Mouse (Mus musculus) limb, embryonic 15.5 days (tissue): ENCODE results near the gene Inpp5b. TPM values are rescaled to one million over a fixed set of nuclear protein-coding genes. Genes with fewer than 3 reads are reported as not detected.
A peak's percentile ranks its signal among the peaks of the same experiment; 100 is the strongest.
"Not testable (repeated sequence)": the region's sequence is repeated elsewhere in the genome, so short reads cannot be mapped to it uniquely, and the experiment has no call there.

Experiments
- ATAC-seq: fragments of 200-750 bp; cut with Nextera tagmentation; 2 replicates; pipeline ENCODE4 v1.8.0; 2017; ENCODE audit warnings: low read depth, moderate TSS enrichment; ENCODE audit not compliant: insufficient number of reproducible peaks, low FRiP score, low TSS enrichment
- H3K27ac ChIP-seq: fragments of 300-500 bp; sonication (generic); 2 replicates; pipeline ENCODE4 v1.5.1; 2015; ENCODE audit warnings: moderate library complexity, mild to moderate bottlenecking, inconsistent platforms
- H3K27me3 ChIP-seq: fragments of 300-500 bp; sonication (generic); 2 replicates; pipeline ENCODE4 v1.6.1; 2015; ENCODE audit warnings: inconsistent platforms
- H3K36me3 ChIP-seq: fragments of 300-500 bp; sonication (generic); 2 replicates; pipeline ENCODE4 v1.6.1; 2015; ENCODE audit warnings: inconsistent platforms
- H3K4me1 ChIP-seq: fragments of 300-500 bp; sonication (generic); 2 replicates; pipeline ENCODE4 v1.6.1; 2015; ENCODE audit warnings: inconsistent platforms
- H3K4me2 ChIP-seq: fragments of 300-500 bp; sonication (generic); 2 replicates; pipeline ENCODE4 v1.6.1; 2015; ENCODE audit warnings: mild to moderate bottlenecking, inconsistent platforms
- H3K4me3 ChIP-seq: fragments of 300-500 bp; sonication (generic); 2 replicates; pipeline ENCODE4 v1.5.1; 2015; ENCODE audit warnings: mild to moderate bottlenecking, inconsistent platforms
- H3K9ac ChIP-seq: fragments of 300-500 bp; sonication (generic); 2 replicates; pipeline ENCODE4 v1.6.1; 2015; ENCODE audit warnings: inconsistent platforms
- H3K9me3 ChIP-seq: fragments of 300-500 bp; sonication (generic); 2 replicates; pipeline ENCODE4 v1.6.1; 2016; ENCODE audit warnings: inconsistent platforms
- WGBS: fragments of 180-500 bp; shearing (Covaris S2); methylation state at CpG from one replicate; pipeline ENCODE4 v1.1.7; 2015; 5-methylcytosine and 5-hydroxymethylcytosine counted together
- polyA plus RNA-seq: library from polyadenylated mRNA; unstranded; fragments of >200 nt; fragmentation: Nextera tagmentation; extraction: Ambion mirVana; gene quantifications from 2 replicates; pipeline ENCODE4 v1.2.1, GENCODE M21; 2015

Gene Inpp5b
- polyA plus RNA-seq, 1 experiment from 2014 or later = 31.0 TPM

- 3% methylated on average over 6 of the region's 6 CpGs for WGBS
- Histone ChIP-seq H3K9ac (no peak overlapping the region), H3K4me1 (peaks cover 77% of the 10 kb centered on the region), H3K36me3 (peaks cover 22% of the 10 kb centered on the region), H3K4me2 (peak overlapping the region; percentile 40), H3K27me3 (no peaks in the 10 kb centered on the region), H3K27ac (peak overlapping the region; percentile 88), H3K4me3 (peak overlapping the region; percentile 23), H3K9me3 (no peaks in the 10 kb centered on the region)
- ATAC-seq = no peak
Observed at GRCm38 (mm10) chr4:124703881-124704796, 37.5 kb upstream of the Inpp5b start.

GRCm38 (mm10) chr4:124704797-124705474, 36.7 kb upstream of the Inpp5b start:
- Histone ChIP-seq H3K4me2 (peak overlapping the region; percentile 40), H3K9ac (no peak overlapping the region), H3K4me1 (peaks cover 78% of the 10 kb centered on the region), H3K27me3 (no peaks in the 10 kb centered on the region), H3K27ac (peak overlapping the region; percentile 88), H3K4me3 (peak overlapping the region; percentile 23), H3K9me3 (no peaks in the 10 kb centered on the region), H3K36me3 (peaks cover 22% of the 10 kb centered on the region)
- ATAC-seq = no peak
- WGBS = 15% methylated on average over 11 of the region's 11 CpGs

GRCm38 (mm10) chr4:124705661-124706269, 35.9 kb upstream of the Inpp5b start:
- no peak overlapping the region for H3K4me2 ChIP-seq
- 81% methylated on average over 23 of the region's 23 CpGs for WGBS
- H3K27me3 ChIP-seq = no peaks in the 10 kb centered on the region
- peaks cover 22% of the 10 kb centered on the region for H3K36me3 ChIP-seq
- no peak for ATAC-seq
- peak overlapping the region; percentile 88 for H3K27ac ChIP-seq
- H3K9ac ChIP-seq = no peak overlapping the region
- H3K4me3 ChIP-seq = no peak overlapping the region
- H3K4me1 ChIP-seq = peaks cover 82% of the 10 kb centered on the region
- no peaks in the 10 kb centered on the region for H3K9me3 ChIP-seq

- ATAC-seq, H3K4me3 ChIP-seq, H3K9me3 ChIP-seq, H3K9ac ChIP-seq, H3K27me3 ChIP-seq, H3K4me2 ChIP-seq: not testable (repeated sequence)
- 82% methylated on average over 25 of the region's 25 CpGs for WGBS
- Histone ChIP-seq H3K4me1 (peaks cover 75% of the 10 kb centered on the region), H3K36me3 (peaks cover 22% of the 10 kb centered on the region), H3K27ac (peak overlapping the region; percentile 95)
Observed at GRCm38 (mm10) chr4:124707381-124708199, 34.1 kb upstream of the Inpp5b start.

- not testable (repeated sequence) for ATAC-seq, H3K4me3 ChIP-seq, H3K9me3 ChIP-seq, H3K9ac ChIP-seq, H3K27me3 ChIP-seq
- H3K36me3 ChIP-seq = peaks cover 22% of the 10 kb centered on the region
- peaks cover 72% of the 10 kb centered on the region for H3K4me1 ChIP-seq
- H3K27ac ChIP-seq = peak overlapping the region; percentile 95
- WGBS = 14% methylated on average over 1 of the region's 1 CpGs
- peak overlapping the region; percentile 51 for H3K4me2 ChIP-seq
Observed at GRCm38 (mm10) chr4:124708200-124708517, 33.5 kb upstream of the Inpp5b start.

GRCm38 (mm10) chr4:124708518-124709477, 32.9 kb upstream of the Inpp5b start:
- WGBS = 2% methylated on average over 41 of the region's 41 CpGs
- Histone ChIP-seq H3K27me3 (no peaks in the 10 kb centered on the region), H3K4me1 (peaks cover 66% of the 10 kb centered on the region)

GRCm38 (mm10) chr4:124709961-124710446, 31.6 kb upstream of the Inpp5b start:
- Histone ChIP-seq H3K9ac (0 out of 2 replicates have a peak overlapping the region, but pooled peaks have one; percentile 23), H3K4me1 (peaks cover 57% of the 10 kb centered on the region)

More at GRCm38 (mm10) chr4:124708518-124709477, 32.9 kb upstream of the Inpp5b start:
- peak; percentile 89 for ATAC-seq
- Histone ChIP-seq H3K36me3 (peaks cover 22% of the 10 kb centered on the region), H3K27ac (peak overlapping the region; percentile 95), H3K4me3 (peak overlapping the region; percentile 37), H3K4me2 (peak overlapping the region; percentile 51), H3K9ac (no peak overlapping the region), H3K9me3 (no peaks in the 10 kb centered on the region)

GRCm38 (mm10) chr4:124710776-124711291, 30.8 kb upstream of the Inpp5b start:
- no peak overlapping the region for H3K4me2 ChIP-seq

More at GRCm38 (mm10) chr4:124709961-124710446, 31.6 kb upstream of the Inpp5b start:
- H3K27ac ChIP-seq = peak overlapping the region; percentile 95
- peak overlapping the region; percentile 51 for H3K4me2 ChIP-seq
- no peaks in the 10 kb centered on the region for H3K9me3 ChIP-seq
- H3K4me3 ChIP-seq = peak overlapping the region; percentile 27
- H3K36me3 ChIP-seq = peaks cover 22% of the 10 kb centered on the region
- no peak for ATAC-seq
- no peaks in the 10 kb centered on the region for H3K27me3 ChIP-seq
- WGBS = 3% methylated on average over 18 of the region's 18 CpGs

GRCm38 (mm10) chr4:124712618-124713017, 29.0 kb upstream of the Inpp5b start:
- H3K9me3 ChIP-seq = no peaks in the 10 kb centered on the region
- no peak overlapping the region for H3K4me3 ChIP-seq
- H3K4me1 ChIP-seq = peaks cover 48% of the 10 kb centered on the region
- no peaks in the 10 kb centered on the region for H3K27me3 ChIP-seq
- H3K27ac ChIP-seq = no peak overlapping the region
- H3K9ac ChIP-seq = no peak overlapping the region
- ATAC-seq = no peak
- H3K36me3 ChIP-seq = peaks cover 17% of the 10 kb centered on the region
- no peak overlapping the region for H3K4me2 ChIP-seq
- WGBS = 79% methylated on average over 6 of the region's 6 CpGs

More at GRCm38 (mm10) chr4:124710776-124711291, 30.8 kb upstream of the Inpp5b start:
- H3K9ac ChIP-seq = no peak overlapping the region
- peaks cover 19% of the 10 kb centered on the region for H3K36me3 ChIP-seq
- H3K27me3 ChIP-seq = no peaks in the 10 kb centered on the region
- no peaks in the 10 kb centered on the region for H3K9me3 ChIP-seq
- no peak for ATAC-seq
- H3K4me3 ChIP-seq = no peak overlapping the region
- H3K27ac ChIP-seq = peak overlapping the region; percentile 95; the same call in 1 of the 2 replicates
- WGBS = 10% methylated on average over 5 of the region's 5 CpGs
- H3K4me1 ChIP-seq = peaks cover 56% of the 10 kb centered on the region

GRCm38 (mm10) chr4:124713850-124714249, 27.8 kb upstream of the Inpp5b start:
- H3K27ac ChIP-seq, H3K27me3 ChIP-seq, H3K4me2 ChIP-seq, H3K9ac ChIP-seq, H3K4me3 ChIP-seq, ATAC-seq, H3K9me3 ChIP-seq: not testable (repeated sequence)
- WGBS = 71% methylated on average over 5 of the region's 5 CpGs
- peaks cover 40% of the 10 kb centered on the region for H3K4me1 ChIP-seq
- peaks cover 27% of the 10 kb centered on the region for H3K36me3 ChIP-seq
